Mouse (Mus musculus) myocyte (in vitro differentiated cells): Measurements from ENCODE around the gene Snai1. TPM values are rescaled to one million over a fixed set of nuclear protein-coding genes. Genes with fewer than 3 reads are reported as not detected.

Experiments
- H3K27me3 ChIP-seq: one replicate; pipeline ENCODE4 v1.6.1; 2011; ENCODE audit not compliant: control insufficient read depth, insufficient read depth, insufficient read length
- H3K36me3 ChIP-seq: one replicate; pipeline ENCODE4 v1.6.1; 2011; ENCODE audit not compliant: control insufficient read depth, insufficient read depth
- H3K4me2 ChIP-seq: one replicate; pipeline ENCODE4 v1.6.1; 2011; ENCODE audit warnings: low read depth, control low read depth
- H3K4me3 ChIP-seq: one replicate; pipeline ENCODE4 v1.5.1; 2011; ENCODE audit warnings: mild to moderate bottlenecking, control low read depth, moderate library complexity
- H3K79me2 ChIP-seq: one replicate; pipeline ENCODE4 v1.6.1; 2011; ENCODE audit not compliant: control insufficient read depth, insufficient read depth
- H3ac ChIP-seq: one replicate; pipeline ENCODE4 v1.6.1; 2011; ENCODE audit not compliant: control insufficient read depth, insufficient read length
- CEBPB ChIP-seq: IDR thresholded peaks from 2 replicates; pipeline ENCODE4 v1.6.1; 2011; ENCODE audit warnings: mild to moderate bottlenecking, moderate library complexity; ENCODE audit not compliant: poor library complexity, insufficient read depth, severe bottlenecking
- E2F4 ChIP-seq: IDR thresholded peaks from one replicate; pipeline ENCODE4 v1.6.1; 2011; ENCODE audit warnings: mild to moderate bottlenecking, control low read depth, moderate library complexity; ENCODE audit not compliant: insufficient read depth
- MAX ChIP-seq: IDR thresholded peaks from one replicate; pipeline ENCODE4 v1.6.1; 2011; ENCODE audit warnings: low read depth, mild to moderate bottlenecking, control low read depth
- MYOD1 ChIP-seq, 3 experiments: IDR thresholded peaks; one replicate each; pipeline ENCODE4 v1.6.1; 2011; ENCODE audit warnings: control low read depth in 2 of 3, low read depth in 2 of 3, mild to moderate bottlenecking in 2 of 3, moderate library complexity in 1 of 3; ENCODE audit not compliant: insufficient read length in 2 of 3, control insufficient read depth in 1 of 3
- MYOG ChIP-seq, 3 experiments: IDR thresholded peaks; one replicate each; pipeline ENCODE4 v1.6.1; 2011; ENCODE audit warnings: control low read depth in 2 of 3, low read depth in 2 of 3, mild to moderate bottlenecking in 2 of 3; ENCODE audit not compliant: insufficient read length in 2 of 3, control insufficient read depth in 1 of 3, insufficient read depth in 1 of 3
- POLR2A ChIP-seq: IDR thresholded peaks from one replicate; pipeline ENCODE4 v1.6.1; 2011; ENCODE audit warnings: low read depth, mild to moderate bottlenecking, control low read depth, moderate library complexity; ENCODE audit not compliant: insufficient read length
- POLR2AphosphoS2 ChIP-seq: IDR thresholded peaks from one replicate; pipeline ENCODE4 v1.6.1; 2011; ENCODE audit warnings: low read depth, control low read depth; ENCODE audit not compliant: insufficient read length
- REST ChIP-seq: IDR thresholded peaks from one replicate; pipeline ENCODE4 v1.6.1; 2011; ENCODE audit warnings: mild to moderate bottlenecking, control low read depth, moderate library complexity; ENCODE audit not compliant: insufficient read depth, insufficient read length
- SRF ChIP-seq: IDR thresholded peaks from one replicate; pipeline ENCODE4 v1.6.1; 2011; ENCODE audit warnings: low read depth; ENCODE audit not compliant: control insufficient read depth, insufficient read length
- TCF12 ChIP-seq: IDR thresholded peaks from one replicate; pipeline ENCODE4 v1.6.1; 2011; ENCODE audit warnings: mild to moderate bottlenecking, control low read depth; ENCODE audit not compliant: poor library complexity, insufficient read depth, severe bottlenecking
- TCF3 ChIP-seq: IDR thresholded peaks from one replicate; pipeline ENCODE4 v1.6.1; 2011; ENCODE audit warnings: low read depth, control low read depth; ENCODE audit not compliant: insufficient read length
- USF1 ChIP-seq: IDR thresholded peaks from one replicate; pipeline ENCODE4 v1.6.1; 2011; ENCODE audit warnings: low read depth, mild to moderate bottlenecking, control low read depth, moderate library complexity
- polyA plus RNA-seq: library from polyadenylated mRNA; unstranded; fragments of >200 nt; fragmentation: generic; extraction: Trizol; gene quantifications from one replicate; pipeline ENCODE4 v1.2.1, GENCODE M21; 2012; ENCODE audit warnings: missing spikeins

The Snai1 gene
- polyA plus RNA-seq, 1 experiment: 48.5 TPM

DNA sequence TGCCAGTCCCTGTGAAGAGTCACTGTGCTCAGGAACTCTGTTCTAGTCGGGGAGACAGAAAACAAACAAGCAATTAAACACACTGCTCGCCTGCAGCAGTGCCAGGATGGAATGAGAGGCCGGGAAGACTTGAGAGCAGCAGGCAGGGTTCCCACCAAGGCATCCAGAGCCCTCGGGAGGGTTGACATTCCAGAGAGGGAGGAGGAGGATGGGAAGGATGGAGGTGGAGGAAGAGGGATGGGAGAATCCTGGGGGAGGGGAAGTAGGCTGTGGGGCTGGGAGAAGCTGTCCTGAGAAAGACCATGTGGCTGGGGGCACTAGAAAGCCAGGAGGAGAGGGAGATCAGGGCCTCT lies 6.0 kb downstream of the Snai1 start:
- Histone ChIP-seq H3ac (no peak overlapping the region), H3K27me3 (no peaks in the 10 kb centered on the region), H3K4me2 (peak overlapping the region; percentile 98), H3K4me3 (peak overlapping the region; percentile 59), H3K79me2 (peaks cover 27% of the 10 kb centered on the region), H3K36me3 (no peaks in the 10 kb centered on the region)
- TF ChIP-seq MAX: no peak
- TF ChIP-seq CEBPB: no peak
- TF ChIP-seq MYOG (IDR thresholded peaks at IDR 0.05; ENCODE audit: control insufficient read depth in 1 of 3, insufficient read depth in 1 of 3, insufficient read length in 2 of 3, low read depth in 2 of 3): no peak
- peak; percentile 53 for TF ChIP-seq POLR2AphosphoS2
- TF ChIP-seq USF1: no peak
- TF ChIP-seq TCF12: no peak
- TF ChIP-seq POLR2A: no peak
- TF ChIP-seq REST: no peak

GRCm38 (mm10) chr2:167544456-167544855 lies 6.5 kb downstream of the Snai1 start:
- Histone ChIP-seq H3K27me3 (no peaks in the 10 kb centered on the region), H3K4me3 (peak overlapping the region; percentile 59), H3K79me2 (peaks cover 22% of the 10 kb centered on the region), H3K4me2 (peak overlapping the region; percentile 98), H3K36me3 (no peaks in the 10 kb centered on the region), H3ac (no peak overlapping the region)
- TF ChIP-seq MYOG (IDR thresholded peaks at IDR 0.05; ENCODE audit: control insufficient read depth in 1 of 3, insufficient read depth in 1 of 3, insufficient read length in 2 of 3, low read depth in 2 of 3): no peak
- no peak for TF ChIP-seq POLR2AphosphoS2
- no peak for TF ChIP-seq MYOD1 (IDR thresholded peaks at IDR 0.05; ENCODE audit: control insufficient read depth in 1 of 3, insufficient read length in 2 of 3, low read depth in 2 of 3)
- TF ChIP-seq E2F4: no peak
- TF ChIP-seq TCF3: no peak
- no peak for TF ChIP-seq USF1
- TF ChIP-seq CEBPB: no peak
- no peak for TF ChIP-seq MAX
- TF ChIP-seq TCF12: no peak
- TF ChIP-seq POLR2A: no peak
- TF ChIP-seq SRF: no peak
- no peak for TF ChIP-seq REST

DNA sequence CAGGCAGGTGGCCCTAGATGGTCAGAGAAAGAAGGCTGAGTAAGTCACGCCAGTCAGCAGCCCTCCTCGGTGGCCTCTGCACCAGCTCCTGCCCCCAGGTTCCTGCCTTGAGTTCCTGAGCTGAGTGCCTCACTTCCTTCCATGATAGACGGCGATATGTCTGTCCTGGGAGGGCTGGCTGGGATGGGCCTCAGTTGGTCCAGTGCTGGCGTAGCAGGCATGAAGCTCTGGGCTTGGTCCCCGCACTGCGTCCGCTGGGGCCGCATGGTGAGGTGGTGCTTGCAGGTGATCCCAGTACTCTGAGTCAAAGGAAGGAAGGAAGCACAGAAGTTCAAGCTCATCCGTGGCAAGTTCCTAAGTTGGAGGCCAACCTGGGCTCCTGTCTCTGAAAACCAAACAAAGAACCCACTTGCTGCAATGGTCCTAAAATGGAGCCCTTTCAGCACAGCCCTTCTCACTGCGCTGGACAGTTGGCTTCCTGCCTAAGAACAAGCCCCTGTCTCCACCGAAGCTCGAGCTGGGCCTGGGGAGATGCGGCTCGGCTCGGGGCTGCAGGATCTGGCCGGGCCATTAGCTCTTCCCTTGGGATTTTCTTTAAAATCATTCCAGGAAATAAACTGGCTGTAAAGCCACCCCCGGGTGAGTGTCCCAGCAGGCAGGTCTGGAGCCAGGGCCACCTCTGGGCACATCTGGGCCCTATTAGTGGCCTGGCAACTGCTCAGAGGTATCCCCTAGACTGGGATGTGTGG lies 8.6 kb downstream of the Snai1 start:
- H3K27me3 ChIP-seq: no peaks in the 10 kb centered on the region
- no peak overlapping the region for H3K4me3 ChIP-seq
- H3K4me2 ChIP-seq: no peak overlapping the region
- no peak overlapping the region for H3ac ChIP-seq
- TF ChIP-seq TCF3 (no peak), POLR2A (no peak), USF1 (no peak), MYOD1 (IDR thresholded peaks at IDR 0.05; ENCODE audit: control insufficient read depth in 1 of 3, insufficient read length in 2 of 3, low read depth in 2 of 3) (no peak), SRF (no peak), E2F4 (no peak), MYOG (IDR thresholded peaks at IDR 0.05; ENCODE audit: control insufficient read depth in 1 of 3, insufficient read depth in 1 of 3, insufficient read length in 2 of 3, low read depth in 2 of 3) (no peak)
- H3K36me3 ChIP-seq: no peaks in the 10 kb centered on the region
- peaks cover under 1% of the 10 kb centered on the region for H3K79me2 ChIP-seq

DNA sequence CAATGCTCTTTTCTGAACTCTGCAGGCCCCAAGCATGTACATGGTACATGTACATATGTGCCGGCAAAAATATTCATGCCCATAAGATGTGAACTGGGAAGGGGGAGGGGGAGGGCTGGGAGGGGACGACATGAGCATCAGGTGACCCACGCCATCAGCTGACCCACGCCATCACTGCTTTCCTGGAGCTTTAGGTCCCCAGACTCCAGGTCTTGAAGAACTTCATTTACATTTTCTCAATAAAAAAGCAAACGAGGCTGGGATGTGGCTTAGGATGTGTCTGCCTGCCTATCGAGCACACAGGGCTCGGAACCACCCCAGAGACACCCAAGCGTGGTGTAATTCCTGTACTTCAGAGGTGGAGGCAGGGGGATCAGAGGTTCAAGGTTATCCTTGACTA lies 9.4 kb downstream of the Snai1 start:
- no peaks in the 10 kb centered on the region for H3K79me2 ChIP-seq
- TF ChIP-seq CEBPB (no peak), REST (no peak), TCF12 (no peak), MYOD1 (IDR thresholded peaks at IDR 0.05; ENCODE audit: control insufficient read depth in 1 of 3, insufficient read length in 2 of 3, low read depth in 2 of 3) (no peak), TCF3 (no peak), POLR2AphosphoS2 (no peak), POLR2A (no peak), SRF (no peak), E2F4 (no peak), MAX (no peak), USF1 (no peak), MYOG (IDR thresholded peaks at IDR 0.05; ENCODE audit: control insufficient read depth in 1 of 3, insufficient read depth in 1 of 3, insufficient read length in 2 of 3, low read depth in 2 of 3) (no peak)

GRCm38 (mm10) chr2:167548961-167549360 lies 11.0 kb downstream of the Snai1 start:
- H3K4me3 ChIP-seq: no peak overlapping the region

More for the DNA sequence above, 9.4 kb downstream of the Snai1 start:
- H3K36me3 ChIP-seq: no peaks in the 10 kb centered on the region
- H3K4me3 ChIP-seq: no peak overlapping the region
- no peak overlapping the region for H3K4me2 ChIP-seq
- H3ac ChIP-seq: no peak overlapping the region
- H3K27me3 ChIP-seq: no peaks in the 10 kb centered on the region

More at GRCm38 (mm10) chr2:167548961-167549360, 11.0 kb downstream of the Snai1 start:
- no peaks in the 10 kb centered on the region for H3K36me3 ChIP-seq
- no peak overlapping the region for H3ac ChIP-seq
- H3K27me3 ChIP-seq: no peaks in the 10 kb centered on the region
- no peak overlapping the region for H3K4me2 ChIP-seq
- TF ChIP-seq SRF (no peak), POLR2A (no peak), E2F4 (no peak), POLR2AphosphoS2 (no peak), MAX (no peak), USF1 (no peak), REST (no peak), TCF12 (no peak)
- H3K79me2 ChIP-seq: no peaks in the 10 kb centered on the region
